Mouse (Mus musculus) cortical plate, adult 2 months (tissue): ENCODE data around the gene Fam50a.

ENCODE experiments used
- CTCF ChIP-seq: fragments of 200-500 bp; IDR thresholded peaks from 2 replicates; pipeline ENCODE4 v1.5.1; 2011; ENCODE audit warnings: mild to moderate bottlenecking, control low read depth, low read length; ENCODE audit not compliant: insufficient read depth; ENCODE audit errors: extremely low read depth
- POLR2A ChIP-seq: fragments of 200-500 bp; IDR thresholded peaks from 2 replicates; pipeline ENCODE4 v1.6.1; 2011; ENCODE audit warnings: mild to moderate bottlenecking, low read length, control low read depth; ENCODE audit not compliant: insufficient read depth; ENCODE audit errors: extremely low read depth

- 0 out of 2 replicates have a peak, but pooled peaks have one; percentile 17 for TF ChIP-seq POLR2A
- TF ChIP-seq CTCF, result no peak
These were observed 15.9 kb downstream of the Fam50a start, which contains the start of gene Plxna3 for GRCm38 (mm10) chrX:74328725-74329161.
